Mouse (Mus musculus): ENCODE measurements around the gene Ing4.

GRCm38 (mm10) chr6:124993876-124994275, 45.7 kb upstream of the Ing4 start:
- TF ChIP-seq CTCF (IDR thresholded peaks at IDR 0.05; ENCODE audit: low read depth) (no peak), EP300 (IDR thresholded peaks at IDR 0.05; ENCODE audit: low read depth) (no peak)

All from liver, postnatal 0 days (tissue).